Mouse (Mus musculus) bone marrow, adult 2 months (tissue): ENCODE measurements at regions not wholly inside any gene's neighbourhood (a gene's known extent, or its start where the extent isn't known, plus 50 kb on each side); places are given as distances from the start of the nearest gene placed in this dataset.

ENCODE experiments used
- CTCF ChIP-seq: fragments of 200-500 bp; IDR thresholded peaks from 2 replicates; pipeline ENCODE4 v1.5.1; 2011; ENCODE audit warnings: low read length, control low read depth; ENCODE audit not compliant: control insufficient read depth, insufficient read depth
- POLR2A ChIP-seq: fragments of 200-500 bp; IDR thresholded peaks from 2 replicates; pipeline ENCODE4 v1.6.1; 2011; ENCODE audit warnings: low read depth, mild to moderate bottlenecking, control low read depth, low read length, borderline replicate concordance; ENCODE audit not compliant: control insufficient read depth

GRCm38 (mm10) chr14:46530452-46530851, 140.0 kb upstream of the Bmp4 start:
- no peak for TF ChIP-seq CTCF
- TF ChIP-seq POLR2A, result no peak
